Mouse (Mus musculus) thymus, adult 18-20 months (tissue): ENCODE measurements around the gene H6pd.
A peak's percentile ranks its signal among the peaks of the same experiment; 100 is the strongest.
"Not testable (repeated sequence)": the region's sequence is repeated elsewhere in the genome, so short reads cannot be mapped to it uniquely, and the experiment has no call there.

Source experiments
- DNase-seq, 2 experiments: peaks; one replicate each; pipeline ENCODE4 v3.0.0; 2022; ENCODE audit warnings: mixed read lengths in 2 of 2

H6pd gene

GRCm38 (mm10) chr4:150008853-150009586 is at the start of gene H6pd:
TSS of gene H6pd (minus strand) at chr4:150009023.
- DNase-seq = peak; percentile 90 to 91

- DNase-seq = no peak
Observed at GRCm38 (mm10) chr4:150057722-150058121, 48.9 kb upstream of the H6pd start.

GRCm38 (mm10) chr4:150056171-150056570 is 47.3 kb upstream of the H6pd start:
- DNase-seq = no peak

- DNase-seq = no peak
Observed at GRCm38 (mm10) chr4:150052380-150052779, 43.6 kb upstream of the H6pd start.

GRCm38 (mm10) chr4:150051514-150051913 is 42.7 kb upstream of the H6pd start:
- no peak for DNase-seq

GRCm38 (mm10) chr4:150049564-150050226 is 40.9 kb upstream of the H6pd start:
- DNase-seq = no peak

- no peak for DNase-seq
Observed at GRCm38 (mm10) chr4:150049157-150049513, 40.3 kb upstream of the H6pd start.

- no peak for DNase-seq
Observed at GRCm38 (mm10) chr4:150048478-150049156, 39.8 kb upstream of the H6pd start.

- DNase-seq = no peak
Observed at GRCm38 (mm10) chr4:150048038-150048437, 39.2 kb upstream of the H6pd start.

GRCm38 (mm10) chr4:150043591-150043990 is 34.8 kb upstream of the H6pd start:
- no peak for DNase-seq

GRCm38 (mm10) chr4:150041346-150042110 is 32.7 kb upstream of the H6pd start:
- DNase-seq = no peak

GRCm38 (mm10) chr4:150040856-150041255 is 32.0 kb upstream of the H6pd start:
- DNase-seq = not testable (repeated sequence)

GRCm38 (mm10) chr4:150040003-150040581 is 31.3 kb upstream of the H6pd start:
- no peak for DNase-seq

GRCm38 (mm10) chr4:150038533-150038932 is 29.7 kb upstream of the H6pd start:
- DNase-seq = no peak

- no peak for DNase-seq
Observed at GRCm38 (mm10) chr4:150036094-150036493, 27.3 kb upstream of the H6pd start.

- peak; percentile 48 to 49 for DNase-seq
Observed at GRCm38 (mm10) chr4:150035280-150035679, 26.5 kb upstream of the H6pd start.

GRCm38 (mm10) chr4:150033261-150033671 is 24.4 kb upstream of the H6pd start:
- no peak for DNase-seq

GRCm38 (mm10) chr4:150031234-150031890 is 22.5 kb upstream of the H6pd start:
- no peak for DNase-seq

GRCm38 (mm10) chr4:150030449-150031233 is 21.8 kb upstream of the H6pd start:
- peak in 1 of 2 experiments; percentile 26 for DNase-seq

- DNase-seq = no peak
Observed at GRCm38 (mm10) chr4:150029885-150030284, 21.1 kb upstream of the H6pd start.

GRCm38 (mm10) chr4:150023518-150023917 is 14.7 kb upstream of the H6pd start:
- DNase-seq = no peak
